20 mouse cellular contexts compared by ENCODE assay signal in the genomic region with DNA sequence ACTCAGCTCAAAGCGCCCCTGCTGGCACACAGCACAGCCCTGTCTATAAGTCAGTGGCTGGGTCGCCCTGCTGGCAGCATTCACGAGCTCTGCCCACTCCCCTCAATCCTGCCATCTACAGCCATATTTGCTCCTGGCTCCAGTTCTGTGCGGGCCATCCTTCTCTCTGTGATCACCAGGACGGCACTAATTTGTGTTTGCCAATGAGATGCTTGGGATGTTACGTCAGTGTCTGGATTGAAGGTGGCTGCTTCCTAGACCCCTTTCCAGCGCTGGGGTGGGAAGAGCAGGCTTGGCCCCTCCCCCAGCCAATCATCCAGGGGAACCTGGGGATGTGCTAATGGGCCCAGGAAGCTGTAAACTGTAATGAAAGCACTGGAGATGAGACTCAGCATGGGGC. TPM values are rescaled to one million over a fixed set of nuclear protein-coding genes. Genes with fewer than 3 reads are reported as not detected.
DNase-seq lines count a peak whose midpoint lies in the region; ATAC-seq and TF ChIP-seq lines count a peak whose summit lies in the region.
"Had no signal": no experiment of that assay in that cellular context is flagged by ENCODE, and none has a peak within 500 bp of the region (broad histone marks: within the 10 kb centered on the region; RNA-seq: fewer than 3 reads in every experiment).

No protein-coding gene starts in this region.

- 0 out of 2 replicates have a peak overlapping the region, but pooled peaks have one; percentile 29 for H3K27ac ChIP-seq in hindbrain, embryonic 15.5 days (replicated peaks)
- H3K27ac ChIP-seq in hindbrain, embryonic 12.5 days = no peak overlapping the region
- 0 out of 2 replicates have a peak overlapping the region, but pooled peaks have one; percentile 4 for H3K27ac ChIP-seq in forebrain, embryonic 10.5 days
- peak overlapping the region; percentile 54 for H3K27ac ChIP-seq in hindbrain, postnatal 0 days
- H3K27ac ChIP-seq: embryonic facial prominence, embryonic 12.5 days; heart, embryonic 13.5 days; liver, embryonic 14.5 days; stomach, postnatal 0 days had no signal

- no peak for TF ChIP-seq CTCF in brain, embryonic 14.5 days (IDR thresholded peaks at IDR 0.05; ENCODE audit: borderline replicate concordance, extremely low read depth, insufficient read depth, insufficient read length)
- peak; percentile 40 for TF ChIP-seq CTCF in hindbrain, postnatal 0 days (IDR thresholded peaks at IDR 0.05; ENCODE audit: low read depth)

- no peak overlapping the region for H3K4me2 ChIP-seq in hindbrain, embryonic 15.5 days
- H3K4me2 ChIP-seq in hindbrain, embryonic 12.5 days (replicated peaks) = no peak overlapping the region
- no peak overlapping the region for H3K4me2 ChIP-seq in hindbrain, postnatal 0 days (ENCODE audit: low read depth, low read length)
- H3K4me2 ChIP-seq: embryonic facial prominence, embryonic 12.5 days; heart, embryonic 13.5 days; midbrain, embryonic 11.5 days had no signal

- TF ChIP-seq POLR2A in brain, embryonic 14.5 days (IDR thresholded peaks at IDR 0.05; ENCODE audit: borderline replicate concordance, extremely low read depth, insufficient read depth, insufficient read length, poor library complexity, severe bottlenecking) = no peak

- no peak overlapping the region for H3K9ac ChIP-seq in hindbrain, embryonic 15.5 days
- no peak overlapping the region for H3K9ac ChIP-seq in hindbrain, embryonic 12.5 days
- H3K9ac ChIP-seq in hindbrain, postnatal 0 days (replicated peaks; ENCODE audit: low read length) = no peak overlapping the region
- H3K9ac ChIP-seq: embryonic facial prominence, embryonic 12.5 days; heart, embryonic 13.5 days; liver, embryonic 14.5 days had no signal

- no peaks in the 10 kb centered on the region for H3K9me3 ChIP-seq in hindbrain, embryonic 15.5 days
- H3K9me3 ChIP-seq in hindbrain, embryonic 12.5 days (replicated peaks) = no peaks in the 10 kb centered on the region
- no peaks in the 10 kb centered on the region for H3K9me3 ChIP-seq in forebrain, embryonic 10.5 days
- no peaks in the 10 kb centered on the region for H3K9me3 ChIP-seq in hindbrain, postnatal 0 days (ENCODE audit: low read length)
- H3K9me3 ChIP-seq: embryonic facial prominence, embryonic 12.5 days; G1E; heart, embryonic 13.5 days had no signal

- no peak overlapping the region for H3K4me3 ChIP-seq in hindbrain, embryonic 15.5 days
- H3K4me3 ChIP-seq in hindbrain, embryonic 12.5 days = no peak overlapping the region
- no peak overlapping the region for H3K4me3 ChIP-seq in forebrain, embryonic 10.5 days
- H3K4me3 ChIP-seq in hindbrain, postnatal 0 days (ENCODE audit: low read length) = no peak overlapping the region
- H3K4me3 ChIP-seq: embryonic facial prominence, embryonic 12.5 days; heart, embryonic 13.5 days had no signal

- peak; percentile 81 for DNase-seq in brain, embryonic 14.5 days (ENCODE audit: low read depth)
- no peak for DNase-seq in forebrain, embryonic 10.5 days (ENCODE audit: extremely low spot score, low spot score)
- DNase-seq in hindbrain, postnatal 0 days (ENCODE audit: low spot score) = peak; percentile 63
- no peak for DNase-seq in heart, postnatal 36 days
- DNase-seq: cerebellum, adult 8-10 months; gastrocnemius, postnatal 36 days; kidney, adult 2 months; kidney, postnatal 25 days; lung, postnatal 36 days; thymus, postnatal 14 days had no signal

- ATAC-seq in hindbrain, embryonic 15.5 days (ENCODE audit: low FRiP score, low read depth) = 0 out of 2 replicates have a peak, but pooled peaks have one; percentile 27
- no peak for ATAC-seq in hindbrain, embryonic 12.5 days (ENCODE audit: low FRiP score)
- peak; percentile 74 for ATAC-seq in hindbrain, postnatal 0 days
- no peak for ATAC-seq in erythroid progenitor cell, adult 5-6 weeks (replicated peaks; ENCODE audit: low FRiP score, poor library complexity, severe bottlenecking)

- H3K4me1 ChIP-seq in hindbrain, embryonic 15.5 days (replicated peaks) = peaks cover 31% of the 10 kb centered on the region
- H3K4me1 ChIP-seq in hindbrain, embryonic 12.5 days = peaks cover 11% of the 10 kb centered on the region; the same call in 1 of the 2 replicates
- H3K4me1 ChIP-seq in forebrain, embryonic 10.5 days = peaks cover 34% of the 10 kb centered on the region
- H3K4me1 ChIP-seq in hindbrain, postnatal 0 days (ENCODE audit: insufficient read depth, low read length) = peaks cover 23% of the 10 kb centered on the region
- H3K4me1 ChIP-seq: embryonic facial prominence, embryonic 12.5 days; heart, embryonic 13.5 days had no signal

- H3K36me3 ChIP-seq in hindbrain, embryonic 15.5 days = no peaks in the 10 kb centered on the region
- H3K36me3 ChIP-seq in hindbrain, embryonic 12.5 days = no peaks in the 10 kb centered on the region
- H3K36me3 ChIP-seq in forebrain, embryonic 10.5 days (replicated peaks) = no peaks in the 10 kb centered on the region
- H3K36me3 ChIP-seq in hindbrain, postnatal 0 days (ENCODE audit: insufficient read depth, low read length) = no peaks in the 10 kb centered on the region
- H3K36me3 ChIP-seq: embryonic facial prominence, embryonic 12.5 days; G1E; heart, embryonic 13.5 days had no signal

- no peaks in the 10 kb centered on the region for H3K27me3 ChIP-seq in hindbrain, embryonic 15.5 days
- 0 out of 2 replicates have a peak, but pooled peaks cover 10% of the 10 kb centered on the region for H3K27me3 ChIP-seq in hindbrain, embryonic 12.5 days
- H3K27me3 ChIP-seq in forebrain, embryonic 10.5 days (ENCODE audit: poor library complexity, severe bottlenecking) = peaks cover 9% of the 10 kb centered on the region; the same call in 1 of the 2 replicates
- H3K27me3 ChIP-seq in hindbrain, postnatal 0 days (ENCODE audit: insufficient read depth, low read length) = no peaks in the 10 kb centered on the region

- intact Hi-C loops in heart, postnatal 36 days (cut with DNase I) = no loop called here

- WGBS in hindbrain, embryonic 15.5 days = 21% methylated on average over 7 of the region's 7 CpGs
- 33% methylated on average over 7 of the region's 7 CpGs for WGBS in hindbrain, embryonic 12.5 days
- WGBS in forebrain, embryonic 10.5 days = 33% methylated on average over 7 of the region's 7 CpGs
- 23% methylated on average over 7 of the region's 7 CpGs for WGBS in hindbrain, postnatal 0 days

RNA-seq across cellular contexts. Expression of a gene that starts 42.7 kb away (rescaled TPM):
- 63.0 and 72.5 TPM in 2 replicates for polyA plus RNA-seq in hindbrain, embryonic 15.5 days (2015; fragmentation: Nextera tagmentation; extraction: Ambion mirVana)
- 7.6 and 8.0 TPM in 2 replicates for polyA plus RNA-seq in hindbrain, embryonic 12.5 days (2016; fragmentation: Nextera tagmentation; extraction: Ambion mirVana)
- polyA plus RNA-seq in brain, embryonic 14.5 days (2012; rRNA removed) = 49.0 and 66.7 TPM in 2 replicates
- 0.68 and 0.78 TPM in 2 replicates for polyA plus RNA-seq in forebrain, embryonic 10.5 days (2016; fragmentation: Nextera tagmentation; extraction: Ambion mirVana)
- 255 and 263 TPM in 2 replicates for total RNA-seq in hindbrain, postnatal 0 days (2014; rRNA removed)
- polyA plus RNA-seq in hindbrain, postnatal 0 days (2015; fragmentation: Nextera tagmentation; extraction: Ambion mirVana) = 103 and 105 TPM in 2 replicates
- not detected in 2 replicates for total RNA-seq in erythroid progenitor cell, adult 5-6 weeks (2015; ENCODE audit: low replicate concordance)
- total RNA-seq in erythroid progenitor cell, adult 5-6 weeks (2017; ENCODE audit: low replicate concordance) = not detected in 2 replicates
- total RNA-seq in heart, postnatal 36 days (2021) = under 1 TPM; 0.08 to 0.28 TPM
- total RNA-seq: neutrophil, adult 5-6 weeks had no signal
- polyA plus RNA-seq: G1E; liver, embryonic 14.5 days had no signal

Comparison
In these comparisons a context has a peak if more than half of its experiments do, and no peak if none do; other contexts are left out.
1. ATAC-seq: peak in hindbrain, embryonic 15.5 days (single experiment) and hindbrain, postnatal 0 days (single experiment); none in hindbrain, embryonic 12.5 days (single experiment) and erythroid progenitor cell, adult 5-6 weeks (single experiment).
2. DNase-seq: peak in brain, embryonic 14.5 days (single experiment) and hindbrain, postnatal 0 days (single experiment); none in forebrain, embryonic 10.5 days (single experiment) and heart, postnatal 36 days (0 of 2).